In genomic region chr11:93995720-93996305, GRCm38 (mm10) we compare ENCODE assay signal across 8 mouse cellular contexts. TPM values are rescaled to one million over a fixed set of nuclear protein-coding genes. Genes with fewer than 3 reads are reported as not detected.
DNase-seq lines count a peak whose midpoint lies in the region; ATAC-seq lines count a peak whose summit lies in the region.

TSS of gene Spag9 (plus strand) at chr11:93996091.

- peak; percentile 96 to 98 for DNase-seq in adrenal gland, adult (ENCODE audit: inconsistent age in 2 of 2, low spot score in 1 of 2)
- peak; percentile 96 for DNase-seq in embryo, embryonic 10.5 days (ENCODE audit: low spot score)
- peak; percentile 96 for DNase-seq in gastrocnemius, postnatal 14 days
- DNase-seq in left cerebral cortex, postnatal 10 days (ENCODE audit: extremely low spot score in 1 of 2, low spot score in 2 of 2): peak; percentile 83 to 97
- peak; percentile 93 for DNase-seq in right cerebral cortex, postnatal 25 days
- DNase-seq in urinary bladder, postnatal 4 days (ENCODE audit: low spot score in 2 of 2): peak; percentile 94 to 95

- peak; percentile 76 for ATAC-seq in inflammation-experienced regulatory T-cells, adult 6 months
- peak; percentile 81 for ATAC-seq in megakaryocyte-erythroid progenitor cell, adult 5-6 weeks (replicated peaks; ENCODE audit: low FRiP score, low TSS enrichment, poor library complexity, severe bottlenecking)

- intact Hi-C loops in gastrocnemius, postnatal 14 days (cut with DNase I; ENCODE audit: low total_unique reads): loop anchor here (5.0 kb wide), 1 partner anchor 34 kb away; no protein-coding TSS in a partner anchor
- intact Hi-C loops in left cerebral cortex, postnatal 10 days (cut with DNase I): no loop called here

RNA-seq across cellular contexts. Expression of gene Spag9, which starts in this region (rescaled TPM):
- 100 to 1,000 TPM; 120 to 123 TPM for total RNA-seq in gastrocnemius, postnatal 14 days (2021)
- 10 to 100 TPM; 18.6 to 21.4 (median 18.7) TPM for polyA plus RNA-seq in inflammation-experienced regulatory T-cells, adult 6 months (2017; shearing (Covaris generic))
- 100 to 1,000 TPM; 236 to 246 TPM for total RNA-seq in left cerebral cortex, postnatal 10 days (2021)
- total RNA-seq in megakaryocyte-erythroid progenitor cell, adult 5-6 weeks (2014; fragmentation: Nextera tagmentation): 28.3 and 37.0 TPM in 2 replicates
- 56.1 and 78.4 TPM in 2 replicates for total RNA-seq in megakaryocyte-erythroid progenitor cell, adult 5-6 weeks (2017)

Comparison
In these comparisons a context has a peak if more than half of its experiments do, and no peak if none do; other contexts are left out.
1. Peak in every context shown above with its lines: DNase-seq and ATAC-seq.